In genomic region chr11:71541178-71541845, GRCm38 (mm10) we compare ENCODE assay signal across 11 mouse cellular contexts.
DNase-seq lines count a peak whose midpoint lies in the region; TF ChIP-seq lines count a peak whose summit lies in the region.
"Had no signal": no experiment of that assay in that cellular context is flagged by ENCODE, and none has a peak within 500 bp of the region (broad histone marks: within the 10 kb centered on the region; RNA-seq: fewer than 3 reads in every experiment).

No protein-coding gene starts in this region.

- no peaks in the 10 kb centered on the region for H3K36me3 ChIP-seq in thymus, adult 2 months (ENCODE audit: control insufficient read depth, insufficient read depth, low read length)
- H3K36me3 ChIP-seq: embryonic facial prominence, embryonic 13.5 days had no signal

- no peak overlapping the region for H3K4me3 ChIP-seq in thymus, adult 2 months (ENCODE audit: control insufficient read depth, insufficient read depth, low read length)
- H3K4me3 ChIP-seq: embryonic facial prominence, embryonic 13.5 days had no signal

- H3K4me1 ChIP-seq in thymus, adult 2 months (replicated peaks; ENCODE audit: control insufficient read depth, insufficient read depth, low read length): no peaks in the 10 kb centered on the region
- H3K4me1 ChIP-seq: embryonic facial prominence, embryonic 13.5 days had no signal

- TF ChIP-seq CTCF in thymus, adult 2 months (IDR thresholded peaks at IDR 0.05; ENCODE audit: borderline replicate concordance, control insufficient read depth, extremely low read depth, insufficient read depth, low read length, poor library complexity): no peak

- DNase-seq in cerebellum, adult 9-10 months: peak; percentile 11
- no peak for DNase-seq in cerebellum, adult 11-12 months
- peak; percentile 29 to 54 for DNase-seq in kidney, postnatal 4 days
- no peak for DNase-seq in kidney, adult 11 months
- peak; percentile 83 for DNase-seq in brain, adult 2 months (ENCODE audit: low read depth, low spot score)
- DNase-seq in layer of hippocampus, postnatal 14 days (ENCODE audit: low spot score in 2 of 2): peak; percentile 8 to 11
- DNase-seq in gastrocnemius, postnatal 10 days: no peak
- DNase-seq in thymus, adult 2 months: no peak
- DNase-seq: gastrocnemius, postnatal 36 days had no signal

- no peak overlapping the region for H3K27ac ChIP-seq in thymus, adult 2 months (ENCODE audit: control insufficient read depth, insufficient read depth, low read length)
- H3K27ac ChIP-seq: embryonic facial prominence, embryonic 13.5 days; stomach, postnatal 0 days had no signal

- no peaks in the 10 kb centered on the region for H3K27me3 ChIP-seq in thymus, adult 2 months (ENCODE audit: control insufficient read depth, insufficient read depth, low read length)
- H3K27me3 ChIP-seq: embryonic facial prominence, embryonic 13.5 days had no signal

- no peak for TF ChIP-seq POLR2A in thymus, adult 2 months (IDR thresholded peaks at IDR 0.05; ENCODE audit: control insufficient read depth, extremely low read depth, insufficient read depth, low read length, poor library complexity)

- 78% methylated on average over 6 of the region's 6 CpGs for WGBS in thymus, adult 2 months

Comparison
In these comparisons a context has a peak if more than half of its experiments do, and no peak if none do; other contexts are left out.
1. DNase-seq: peak in cerebellum, adult 9-10 months (single experiment), kidney, postnatal 4 days (2 of 2), brain, adult 2 months (single experiment) and layer of hippocampus, postnatal 14 days (2 of 2); none in cerebellum, adult 11-12 months (single experiment), kidney, adult 11 months (single experiment), gastrocnemius, postnatal 10 days (single experiment) and thymus, adult 2 months (single experiment).